8 mouse cellular contexts compared by ENCODE assay signal in the genomic region with DNA sequence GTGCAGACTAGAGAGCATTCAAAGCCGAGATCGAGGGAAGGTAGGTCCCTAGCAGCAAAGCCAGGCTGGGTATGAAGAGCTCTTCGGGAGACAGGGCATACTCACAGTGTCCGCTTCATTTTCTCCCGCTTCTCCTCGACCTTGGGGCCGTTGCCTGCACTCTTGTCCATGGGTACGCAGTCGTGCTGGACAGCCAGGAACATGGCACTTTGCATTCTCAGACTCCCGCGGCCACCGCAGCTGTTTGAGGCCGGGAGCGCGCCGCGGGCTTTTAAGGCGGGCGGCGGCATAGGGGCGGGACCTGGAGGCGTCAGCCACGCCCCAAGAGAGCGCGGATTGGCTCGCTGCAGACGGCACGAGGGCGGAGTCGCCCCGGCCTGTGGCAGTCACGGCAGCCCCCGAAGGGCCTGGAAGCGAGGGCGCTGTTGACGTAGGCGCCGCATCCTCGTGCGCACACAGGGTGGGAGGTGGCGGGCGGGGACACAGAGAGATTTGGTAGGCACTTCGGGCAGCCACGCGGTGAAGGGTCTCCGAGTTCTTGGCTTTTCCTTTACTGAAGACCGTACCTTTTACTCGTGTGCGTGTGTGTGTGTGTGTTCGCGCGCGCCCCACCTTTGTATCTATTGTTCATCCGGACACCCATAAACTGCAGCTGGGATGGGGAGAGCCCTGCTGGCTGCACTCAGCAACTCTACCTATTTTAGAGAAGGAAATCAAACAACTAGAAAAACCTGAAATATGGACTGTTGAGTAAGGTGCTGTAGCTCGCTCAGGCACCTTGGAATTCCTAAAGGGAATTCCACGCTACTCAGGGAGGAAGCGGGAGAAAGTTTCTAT. TPM values are rescaled to one million over a fixed set of nuclear protein-coding genes. Genes with fewer than 3 reads are reported as not detected.
DNase-seq lines count a peak whose midpoint lies in the region; ATAC-seq and TF ChIP-seq lines count a peak whose summit lies in the region.

Gene Rgs2, minus strand, starts transcription at position 258 of the 837 bp plus-strand sequence.

- no peak for DNase-seq in Patski (ENCODE audit: low read depth, low spot score)
- peak; percentile 97 to 99 for DNase-seq in cerebellum, postnatal 14 days
- DNase-seq in frontal cortex, postnatal 25 days (ENCODE audit: low spot score in 2 of 2), result peak; percentile 92 to 95
- DNase-seq in left cerebral cortex, adult 11 months (ENCODE audit: low spot score), result peak; percentile 95
- peak; percentile 97 to 98 for DNase-seq in lung, postnatal 4 days
- DNase-seq in retina, postnatal 7 days (ENCODE audit: low read depth, low spot score), result peak; percentile 88
- peak; percentile 97 for DNase-seq in urinary bladder, adult 2 months (ENCODE audit: low spot score)

- CTCF ChIA-PET in Patski (lab: Charles Lee), result interaction anchor here (0.8 to 3.7 kb wide), 13 partner anchors 11 to 240 kb away, joined by 3 to 43 read pairs (median 4); no protein-coding TSS in a partner anchor

- peaks cover 21% of the 10 kb centered on the region for H3K4me1 ChIP-seq in hindbrain, embryonic 15.5 days (replicated peaks)

- peak within 1 kb of the TSS; percentile 86 for H3K9ac ChIP-seq in hindbrain, embryonic 15.5 days

- under 1% methylated on average over 57 of the region's 57 CpGs for WGBS in hindbrain, embryonic 15.5 days

- peak within 1 kb of the TSS; percentile 88 for H3K4me3 ChIP-seq in hindbrain, embryonic 15.5 days

- peak within 1 kb of the TSS; percentile 95 for H3K4me2 ChIP-seq in hindbrain, embryonic 15.5 days

- TF ChIP-seq CTCF in Patski (IDR thresholded peaks at IDR 0.05), result peak; percentile 26

- H3K27me3 ChIP-seq in Patski, result no peaks in the 10 kb centered on the region
- no peaks in the 10 kb centered on the region for H3K27me3 ChIP-seq in hindbrain, embryonic 15.5 days

- peak; percentile 99 for ATAC-seq in Patski
- ATAC-seq in hindbrain, embryonic 15.5 days (ENCODE audit: low FRiP score, low read depth), result peak; percentile 99

- H3K36me3 ChIP-seq in hindbrain, embryonic 15.5 days, result peaks cover 16% of the 10 kb centered on the region

- POLR2A ChIA-PET in Patski (lab: Charles Lee), result interaction anchor here (0.6 to 1.8 kb wide), 7 partner anchors 14 to 309 kb away, joined by 3 to 7 read pairs (median 3); no protein-coding TSS in a partner anchor

- H3K9me3 ChIP-seq in hindbrain, embryonic 15.5 days, result no peaks in the 10 kb centered on the region

- in situ Hi-C loops in Patski (cut with MboI; ENCODE audit: low pct_unique_long_range_greater_than_20kb), result loop anchor here (5.0 to 10.0 kb wide), 2 partner anchors 192 to 371 kb away; no protein-coding TSS in a partner anchor

- peak within 1 kb of the TSS; percentile 92 for H3K27ac ChIP-seq in hindbrain, embryonic 15.5 days (replicated peaks)

RNA-seq across cellular contexts. Expression of gene Rgs2, which starts in this region (rescaled TPM):
- 52.2 TPM for polyA plus RNA-seq in Patski (2021)
- 102 and 111 TPM in 2 replicates for polyA plus RNA-seq in hindbrain, embryonic 15.5 days (2015; fragmentation: Nextera tagmentation; extraction: Ambion mirVana)
- 123 and 233 TPM in 2 replicates for polyA plus RNA-seq in urinary bladder, adult 2 months (2012; rRNA removed)
